Mouse (Mus musculus) liver, embryonic 14.5 days (tissue): ENCODE measurements around the gene Dnajc2. TPM values are rescaled to one million over a fixed set of nuclear protein-coding genes. Genes with fewer than 3 reads are reported as not detected.

Source experiments
- ATAC-seq: fragments of 200-750 bp; cut with Nextera tagmentation; 2 replicates; pipeline ENCODE4 v1.8.0; 2017; ENCODE audit warnings: moderate number of reproducible peaks, mild to moderate bottlenecking, moderate library complexity; ENCODE audit not compliant: insufficient read depth
- DNase-seq, 3 experiments: peaks; one replicate each; pipeline ENCODE4 v3.0.0-alpha.2; 2012 to 2013; ENCODE audit warnings: low read depth in 3 of 3, low spot score in 3 of 3
- H3K27ac ChIP-seq: fragments of 300-500 bp; sonication (generic); 2 replicates; pipeline ENCODE4 v1.5.1; 2014; ENCODE audit warnings: moderate library complexity, mild to moderate bottlenecking, control low read depth, inconsistent platforms
- H3K27me3 ChIP-seq: fragments of 300-500 bp; sonication (generic); 2 replicates; pipeline ENCODE4 v1.6.1; 2014; ENCODE audit warnings: mild to moderate bottlenecking, low read length, moderate library complexity; ENCODE audit not compliant: control insufficient read depth, insufficient read depth
- H3K36me3 ChIP-seq: fragments of 300-500 bp; sonication (generic); replicated peaks from 2 replicates; pipeline ENCODE4 v1.6.1; 2014; ENCODE audit warnings: low read depth; ENCODE audit not compliant: control insufficient read depth, insufficient read depth
- H3K4me1 ChIP-seq, 2 experiments: fragments of 200-500 bp in 1 of 2; fragments of 300-500 bp in 1 of 2; sonication (generic) in 1 of 2; replicated peaks; 2 replicates each; pipeline ENCODE4 v1.6.1; 2012 to 2014; ENCODE audit warnings: antibody characterized with exemption in 1 of 2, inconsistent platforms in 1 of 2, low read length in 1 of 2; ENCODE audit not compliant: control insufficient read depth in 2 of 2, insufficient read depth in 2 of 2
- H3K4me2 ChIP-seq: fragments of 300-500 bp; sonication (generic); 2 replicates; pipeline ENCODE4 v1.6.1; 2014; ENCODE audit warnings: low read depth, mild to moderate bottlenecking, control low read depth, moderate library complexity
- H3K4me3 ChIP-seq, 2 experiments: fragments of 200-500 bp in 1 of 2; fragments of 300-500 bp in 1 of 2; sonication (generic) in 1 of 2; 2 replicates each; pipeline ENCODE4 v1.5.1; 2012 to 2014; ENCODE audit warnings: low read depth in 2 of 2, low read length in 2 of 2, mild to moderate bottlenecking in 2 of 2, control low read depth in 1 of 2, inconsistent platforms in 1 of 2, moderate library complexity in 1 of 2; ENCODE audit not compliant: insufficient read depth in 1 of 2
- H3K9ac ChIP-seq: fragments of 300-500 bp; sonication (generic); replicated peaks from 2 replicates; pipeline ENCODE4 v1.6.1; 2014; ENCODE audit warnings: mild to moderate bottlenecking, control low read depth, moderate library complexity
- H3K9me3 ChIP-seq: fragments of 300-500 bp; sonication (generic); 2 replicates; pipeline ENCODE4 v1.6.1; 2016; ENCODE audit warnings: low read length, mixed read lengths; ENCODE audit not compliant: control insufficient read depth
- CTCF ChIP-seq: IDR thresholded peaks from 2 replicates; pipeline ENCODE4 v1.5.1; 2016; ENCODE audit warnings: antibody characterized with exemption, low read depth, control low read depth
- EP300 ChIP-seq: IDR thresholded peaks from 2 replicates; pipeline ENCODE4 v1.6.1; 2016; ENCODE audit warnings: antibody characterized with exemption, low read depth
- WGBS: fragments of 180-500 bp; shearing (Covaris S2); extraction: QIAGEN DNeasy Blood & Tissue Kit; methylation state at CpG from one replicate; pipeline ENCODE4 v1.1.7; 2014; ENCODE audit not compliant: insufficient replicate concordance; 5-methylcytosine and 5-hydroxymethylcytosine counted together
- polyA plus RNA-seq, 2 experiments: library from polyadenylated mRNA; depleted of rRNA in 1 of 2; stranded (reverse) in 1 of 2; unstranded in 1 of 2; fragments of >200 nt; fragmentation: Nextera tagmentation in 1 of 2; extraction: Ambion mirVana in 1 of 2; gene quantifications; 2 replicates each; pipeline versions ENCODE4 v1.2.1 to v1.2.3; 2012 to 2014

Dnajc2 gene
- polyA plus RNA-seq (2012; rRNA removed), result 6.4 and 14.5 TPM in 2 replicates
- 31.4 and 36.9 TPM in 2 replicates for polyA plus RNA-seq (2014; fragmentation: Nextera tagmentation; extraction: Ambion mirVana)

DNA sequence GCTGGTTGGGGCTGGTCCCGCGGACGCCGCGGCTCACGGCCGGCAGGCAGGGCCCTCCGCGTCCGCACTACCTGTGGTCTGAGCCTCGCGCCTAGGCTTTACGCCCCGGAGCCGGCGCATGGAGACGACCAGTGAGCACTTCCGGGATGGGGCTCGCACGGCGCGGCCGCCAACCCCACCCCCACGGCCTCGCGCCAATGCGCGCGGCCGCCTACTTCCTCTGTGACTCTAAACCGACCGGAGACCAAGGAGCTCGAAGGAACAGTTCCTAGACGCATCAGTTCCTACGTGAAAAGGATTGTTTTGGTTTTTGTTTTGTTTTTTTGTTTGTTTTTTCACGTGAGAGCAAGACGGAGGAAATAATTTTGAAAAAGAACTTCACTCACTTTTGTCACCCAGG lies at the start of gene Dnajc2, which contains the start of gene Psmc2:
Gene Dnajc2 (minus strand): TSS at position 199 of the 400 bp plus-strand sequence.
Gene Psmc2 (plus strand): TSS at position 231 of the 400 bp plus-strand sequence.
- DNase-seq (peak; percentile 84 to 86 (median 85)), ATAC-seq (peak; percentile 90)
- H3K4me2 ChIP-seq, result peak within 1 kb of the TSS; percentile 93
- H3K9me3 ChIP-seq, result no peaks in the 10 kb centered on the region
- H3K4me1 ChIP-seq, result peaks cover 10 to 15% of the 10 kb centered on the region in 2 experiments
- peak within 1 kb of the TSS; percentile 92 for H3K9ac ChIP-seq
- H3K27me3 ChIP-seq, result no peaks in the 10 kb centered on the region
- peak within 1 kb of the TSS; percentile 89 for H3K27ac ChIP-seq
- TF ChIP-seq EP300 (no peak), CTCF (no peak)
- WGBS, result under 1% methylated on average over 31 of the region's 37 CpGs
- peaks cover 24% of the 10 kb centered on the region for H3K36me3 ChIP-seq
- H3K4me3 ChIP-seq, result peak within 1 kb of the TSS; percentile 66 to 90

DNA sequence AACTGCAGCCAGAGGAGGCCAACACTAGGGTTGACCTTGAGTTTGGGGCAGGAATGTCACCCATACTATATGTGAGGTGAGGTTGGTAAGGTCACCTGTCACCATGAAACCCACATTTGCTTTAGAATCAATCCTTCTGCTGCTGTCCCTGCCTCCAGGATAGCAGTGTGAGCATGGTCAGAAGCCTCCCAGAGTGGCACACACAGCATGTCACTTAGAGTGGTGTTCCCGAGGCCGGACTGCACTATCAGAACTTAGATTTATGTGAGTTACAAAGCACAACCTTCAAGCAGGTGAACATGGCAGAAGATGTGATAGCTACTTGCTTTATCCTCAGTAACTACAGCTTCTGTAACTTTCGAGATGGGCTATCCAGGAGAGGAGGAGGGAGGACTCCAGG lies 46.7 kb upstream of the Dnajc2 start:
- H3K9ac ChIP-seq, result no peak overlapping the region
- WGBS, result 52% methylated on average over 3 of the region's 3 CpGs
- H3K27ac ChIP-seq, result no peak overlapping the region
- no peaks in the 10 kb centered on the region for H3K36me3 ChIP-seq
- DNase-seq, result no peak
- H3K9me3 ChIP-seq, result no peaks in the 10 kb centered on the region
- no peak for ATAC-seq
- H3K4me1 ChIP-seq, result no peaks in the 10 kb centered on the region
- no peak overlapping the region for H3K4me3 ChIP-seq
- H3K4me2 ChIP-seq, result no peak overlapping the region
- no peaks in the 10 kb centered on the region for H3K27me3 ChIP-seq
- TF ChIP-seq CTCF (no peak), EP300 (no peak)

DNA sequence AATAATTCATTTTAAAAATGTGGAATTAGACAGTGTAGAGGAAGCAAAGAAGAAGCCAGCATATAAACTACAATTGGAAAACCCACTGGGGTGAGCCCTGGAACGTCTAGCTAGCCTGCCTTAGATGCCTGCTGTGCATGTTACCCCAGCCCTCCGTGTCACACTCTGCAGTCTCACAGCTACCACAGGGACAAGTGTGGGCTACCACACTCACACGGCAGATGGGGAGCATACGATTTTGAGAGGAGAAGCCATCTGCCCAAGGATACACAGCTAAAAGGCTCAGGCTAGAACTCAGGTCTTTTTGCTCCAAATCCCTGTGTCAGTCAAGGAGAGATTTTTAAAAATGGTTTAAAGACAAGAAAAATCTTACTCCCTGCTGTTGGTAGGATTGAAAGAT lies 43.8 kb upstream of the Dnajc2 start:
- no peak overlapping the region for H3K4me3 ChIP-seq
- H3K4me2 ChIP-seq, result no peak overlapping the region
- no peak overlapping the region for H3K27ac ChIP-seq
- H3K9ac ChIP-seq, result no peak overlapping the region
- ATAC-seq (no peak), DNase-seq (no peak)
- TF ChIP-seq CTCF (no peak), EP300 (no peak)
- 40% methylated on average over 4 of the region's 4 CpGs for WGBS
- H3K4me1 ChIP-seq, result no peaks in the 10 kb centered on the region
- no peaks in the 10 kb centered on the region for H3K9me3 ChIP-seq
- no peaks in the 10 kb centered on the region for H3K27me3 ChIP-seq
- no peaks in the 10 kb centered on the region for H3K36me3 ChIP-seq

DNA sequence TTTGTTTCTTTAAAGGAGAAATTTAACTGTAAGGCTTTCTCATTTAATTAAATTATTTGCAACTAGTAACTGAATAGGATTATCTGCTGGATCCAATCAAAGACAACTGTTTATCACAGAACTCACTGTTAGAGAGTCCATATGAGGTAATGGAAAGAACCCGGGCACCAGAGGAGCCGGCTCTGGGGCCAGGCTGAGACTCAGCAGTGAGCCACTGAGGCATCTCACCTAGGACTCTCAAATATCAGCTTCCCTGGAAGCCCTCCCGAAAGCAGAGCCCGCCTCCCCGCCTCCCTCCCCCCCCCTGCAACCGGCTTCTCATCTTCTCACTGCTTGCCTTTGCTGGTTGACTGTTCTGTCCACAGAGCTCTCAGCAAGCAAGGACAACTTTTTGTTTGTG lies 42.6 kb upstream of the Dnajc2 start:
- TF ChIP-seq EP300 (no peak), CTCF (no peak)
- H3K27ac ChIP-seq, result no peak overlapping the region
- H3K4me2 ChIP-seq, result no peak overlapping the region
- H3K9me3 ChIP-seq, result no peaks in the 10 kb centered on the region
- WGBS, result 36% methylated on average over 6 of the region's 6 CpGs
- DNase-seq (no peak), ATAC-seq (no peak)
- H3K4me1 ChIP-seq, result no peaks in the 10 kb centered on the region
- H3K36me3 ChIP-seq, result no peaks in the 10 kb centered on the region
- no peaks in the 10 kb centered on the region for H3K27me3 ChIP-seq
- no peak overlapping the region for H3K9ac ChIP-seq
- H3K4me3 ChIP-seq, result no peak overlapping the region

DNA sequence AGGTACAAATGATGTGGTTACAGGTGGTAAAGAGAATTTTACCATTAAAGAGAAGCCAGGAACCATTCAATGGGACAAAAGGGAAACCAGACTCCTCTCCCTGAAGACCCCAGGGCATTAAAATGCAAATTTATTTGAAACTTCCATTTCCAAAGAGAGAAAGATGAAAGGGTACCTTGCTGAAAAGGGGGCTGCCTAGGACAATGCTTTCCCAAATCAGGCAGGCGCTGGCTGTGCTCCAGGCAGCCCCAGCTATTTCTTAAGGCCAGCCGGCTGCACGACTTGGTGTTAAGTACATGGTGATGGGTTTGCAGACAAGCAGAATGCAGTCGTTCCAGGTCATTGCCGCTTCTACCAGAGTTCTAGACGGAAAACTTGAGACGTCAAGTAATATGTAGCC lies 41.3 kb upstream of the Dnajc2 start:
- TF ChIP-seq EP300 (no peak), CTCF (no peak)
- ATAC-seq (no peak), DNase-seq (no peak)
- Histone ChIP-seq H3K4me1 (no peaks in the 10 kb centered on the region), H3K4me2 (no peak overlapping the region), H3K36me3 (no peaks in the 10 kb centered on the region), H3K27me3 (no peaks in the 10 kb centered on the region), H3K4me3 (no peak overlapping the region), H3K27ac (no peak overlapping the region), H3K9ac (no peak overlapping the region), H3K9me3 (no peaks in the 10 kb centered on the region)
- WGBS, result 62% methylated on average over 7 of the region's 7 CpGs
